Mouse (Mus musculus): ENCODE data around the gene Lrtm1. TPM values are rescaled to one million over a fixed set of nuclear protein-coding genes. Genes with fewer than 3 reads are reported as not detected.

Gene Lrtm1
- total and polyA plus RNA-seq, 2 experiments from 2014 or later: 0.02 TPM; not detected in 1

DNA sequence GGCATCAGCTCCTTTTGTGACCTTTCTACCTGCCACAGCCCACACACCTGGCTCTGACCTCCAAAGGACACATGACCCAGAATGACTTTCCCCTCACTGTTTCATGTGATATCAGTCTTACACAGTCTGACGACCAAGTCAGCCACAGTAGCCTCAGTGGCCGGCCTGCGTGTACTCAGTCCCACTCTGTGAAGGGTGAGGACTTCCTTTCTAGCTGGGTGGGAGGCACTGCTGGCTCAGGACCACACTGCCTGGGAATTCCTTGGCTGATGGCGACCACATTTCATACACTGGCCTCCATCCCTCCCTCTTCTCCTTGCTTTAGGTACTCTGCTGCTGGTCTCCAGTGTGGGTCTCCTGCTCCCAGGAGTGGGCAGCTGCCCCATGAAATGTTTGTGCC lies 3.3 kb downstream of the Lrtm1 start:
- H3K36me3 ChIP-seq (ENCODE audit: insufficient read depth): no peaks in the 10 kb centered on the region
- WGBS: 89% methylated on average over 4 of the region's 4 CpGs
- H3K4me1 ChIP-seq (ENCODE audit: insufficient read depth): no peaks in the 10 kb centered on the region

DNA sequence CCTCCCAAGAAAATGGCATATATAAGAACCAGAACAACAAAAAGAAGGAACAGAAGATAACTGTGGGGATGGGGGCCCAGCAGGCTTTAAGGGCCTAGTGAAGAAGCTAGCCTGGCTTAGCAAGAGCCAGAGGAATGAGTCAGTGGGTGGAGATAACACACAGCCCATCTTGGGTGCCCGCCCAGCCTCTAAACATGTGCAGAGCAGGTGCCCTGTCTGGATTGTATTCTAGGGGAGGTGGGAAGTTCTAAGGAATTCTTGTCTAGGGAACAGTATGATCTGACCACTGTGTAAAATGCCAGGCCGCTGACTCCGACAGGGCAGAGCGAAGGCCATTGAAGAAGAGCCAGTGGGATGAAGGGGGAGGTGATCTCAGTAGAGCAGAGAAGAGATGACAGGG lies 5.2 kb downstream of the Lrtm1 start:
- H3K36me3 ChIP-seq (ENCODE audit: insufficient read depth): no peaks in the 10 kb centered on the region
- no peak for TF ChIP-seq CTCF (IDR thresholded peaks at IDR 0.05; ENCODE audit: low read depth)
- WGBS: 94% methylated on average over 4 of the region's 4 CpGs

More for the DNA sequence above, 3.3 kb downstream of the Lrtm1 start:
- Histone ChIP-seq H3K4me3 (ENCODE audit: low read depth, low read length) (no peak overlapping the region), H3K4me2 (ENCODE audit: low read depth) (no peak overlapping the region), H3K9ac (no peak overlapping the region), H3K27me3 (ENCODE audit: insufficient read depth, low read length) (no peaks in the 10 kb centered on the region), H3K27ac (ENCODE audit: low read depth, low read length) (no peak overlapping the region), H3K9me3 (ENCODE audit: low read length) (no peaks in the 10 kb centered on the region)
- DNase-seq (no peak), ATAC-seq (no peak)
- no peak for TF ChIP-seq CTCF (IDR thresholded peaks at IDR 0.05; ENCODE audit: low read depth)

DNA sequence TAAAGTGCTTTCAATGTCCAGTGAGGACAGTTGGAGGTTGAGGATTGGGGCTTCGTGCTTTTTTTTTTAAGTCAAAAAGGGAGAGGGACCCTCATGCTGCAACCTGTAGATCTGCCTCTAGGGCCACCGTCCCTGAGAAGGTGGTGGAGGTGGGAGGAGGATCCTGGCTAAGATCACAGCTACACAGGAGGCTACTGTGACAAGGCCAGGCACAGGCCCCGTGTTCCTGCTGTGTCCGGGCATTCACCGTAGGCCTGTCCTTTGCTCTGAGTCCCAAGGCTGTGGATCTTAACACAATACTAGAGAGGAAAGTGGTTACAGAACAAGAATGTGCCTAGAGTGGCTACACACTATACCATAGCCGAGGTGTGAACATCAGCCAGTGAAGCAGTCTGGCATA lies 7.3 kb downstream of the Lrtm1 start:
- DNase-seq (no peak), ATAC-seq (no peak)
- Histone ChIP-seq H3K27ac (ENCODE audit: low read depth, low read length) (no peak overlapping the region), H3K9me3 (ENCODE audit: low read length) (no peaks in the 10 kb centered on the region), H3K4me2 (ENCODE audit: low read depth) (no peak overlapping the region), H3K4me1 (ENCODE audit: insufficient read depth) (no peaks in the 10 kb centered on the region), H3K36me3 (ENCODE audit: insufficient read depth) (no peaks in the 10 kb centered on the region), H3K9ac (no peak overlapping the region), H3K27me3 (ENCODE audit: insufficient read depth, low read length) (no peaks in the 10 kb centered on the region), H3K4me3 (ENCODE audit: low read depth, low read length) (no peak overlapping the region)
- no peak for TF ChIP-seq CTCF (IDR thresholded peaks at IDR 0.05; ENCODE audit: low read depth)
- 86% methylated on average over 6 of the region's 6 CpGs for WGBS

More for the DNA sequence above, 5.2 kb downstream of the Lrtm1 start:
- H3K27ac ChIP-seq (ENCODE audit: low read depth, low read length): no peak overlapping the region
- no peaks in the 10 kb centered on the region for H3K27me3 ChIP-seq (ENCODE audit: insufficient read depth, low read length)
- DNase-seq: no peak
- no peak overlapping the region for H3K9ac ChIP-seq
- H3K4me3 ChIP-seq (ENCODE audit: low read depth, low read length): no peak overlapping the region
- no peak overlapping the region for H3K4me2 ChIP-seq (ENCODE audit: low read depth)
- no peak for ATAC-seq
- no peaks in the 10 kb centered on the region for H3K4me1 ChIP-seq (ENCODE audit: insufficient read depth)
- H3K9me3 ChIP-seq (ENCODE audit: low read length): no peaks in the 10 kb centered on the region

DNA sequence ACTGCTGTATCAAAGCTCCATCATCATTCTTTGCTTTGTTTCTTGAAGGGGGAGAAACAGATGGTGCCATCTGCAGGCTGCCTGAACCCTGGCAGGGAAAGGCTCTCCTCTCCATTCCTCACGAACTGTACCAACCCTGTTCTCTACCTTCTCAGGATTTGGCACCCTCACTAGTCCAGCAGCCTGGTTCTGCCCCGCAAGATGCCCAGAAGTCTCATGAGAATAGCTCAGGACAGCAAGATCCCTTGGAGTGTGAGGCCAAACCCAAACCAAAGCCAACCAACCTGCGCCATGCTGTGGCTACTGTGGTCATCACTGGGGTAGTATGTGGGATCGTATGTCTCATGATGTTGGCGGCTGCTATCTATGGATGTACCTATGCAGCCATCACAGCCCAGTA lies 9.3 kb downstream of the Lrtm1 start:
- WGBS: 84% methylated on average over 5 of the region's 5 CpGs
- no peaks in the 10 kb centered on the region for H3K36me3 ChIP-seq (ENCODE audit: insufficient read depth)
- no peak overlapping the region for H3K9ac ChIP-seq
- H3K9me3 ChIP-seq (ENCODE audit: low read length): no peaks in the 10 kb centered on the region
- no peak overlapping the region for H3K4me3 ChIP-seq (ENCODE audit: low read depth, low read length)
- no peak overlapping the region for H3K27ac ChIP-seq (ENCODE audit: low read depth, low read length)
- H3K27me3 ChIP-seq (ENCODE audit: insufficient read depth, low read length): no peaks in the 10 kb centered on the region
- no peak for ATAC-seq
- DNase-seq: no peak
- no peak for TF ChIP-seq CTCF (IDR thresholded peaks at IDR 0.05; ENCODE audit: low read depth)
- H3K4me1 ChIP-seq (ENCODE audit: insufficient read depth): 0 out of 2 replicates have a peak, but pooled peaks cover 3% of the 10 kb centered on the region
- H3K4me2 ChIP-seq (ENCODE audit: low read depth): no peak overlapping the region

DNA sequence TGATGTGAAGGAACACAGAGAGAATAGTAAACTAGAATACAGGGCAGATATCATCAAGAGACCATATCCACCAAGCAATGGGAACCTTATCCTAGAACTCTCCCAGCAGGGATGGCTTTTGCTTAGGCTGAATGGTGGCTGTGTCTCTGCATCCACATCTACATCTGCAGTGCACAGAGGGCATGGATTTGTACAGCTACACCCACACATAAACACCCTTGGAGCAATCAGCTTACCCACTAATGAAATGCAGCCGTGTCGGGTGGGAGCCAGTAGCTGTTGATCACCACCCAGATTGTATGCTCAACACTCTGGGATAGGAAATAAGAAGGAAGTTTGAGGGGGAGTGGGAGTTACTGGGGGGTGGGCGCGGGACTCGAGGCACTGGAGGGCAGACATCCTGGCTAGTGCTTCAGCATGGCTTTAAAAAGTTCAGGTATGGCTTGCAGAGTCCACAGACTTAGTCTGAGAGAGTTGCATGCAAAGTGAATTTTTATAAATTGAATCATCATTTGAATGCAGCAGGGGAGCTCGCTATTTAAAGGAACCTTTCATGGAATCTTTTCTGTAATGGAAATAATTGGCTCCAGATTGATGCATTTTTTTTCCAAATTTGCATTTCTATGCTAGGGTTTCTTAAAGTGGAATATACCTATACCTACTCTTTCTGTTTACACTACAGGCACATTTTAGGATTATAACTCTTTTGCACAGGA lies 10.5 kb downstream of the Lrtm1 start:
- H3K4me2 ChIP-seq (ENCODE audit: low read depth): 0 out of 2 replicates have a peak overlapping the region, but pooled peaks have one; percentile 15
- no peak overlapping the region for H3K9ac ChIP-seq
- peak; percentile 33 for DNase-seq
- 0 out of 2 replicates have a peak, but pooled peaks cover 3% of the 10 kb centered on the region for H3K4me1 ChIP-seq (ENCODE audit: insufficient read depth)
- 25% methylated on average over 6 of the region's 6 CpGs for WGBS
- ATAC-seq: peak; percentile 52
- no peaks in the 10 kb centered on the region for H3K27me3 ChIP-seq (ENCODE audit: insufficient read depth, low read length)
- H3K36me3 ChIP-seq (ENCODE audit: insufficient read depth): no peaks in the 10 kb centered on the region
- no peaks in the 10 kb centered on the region for H3K9me3 ChIP-seq (ENCODE audit: low read length)
- H3K27ac ChIP-seq (ENCODE audit: low read depth, low read length): 0 out of 2 replicates have a peak overlapping the region, but pooled peaks have one; percentile 16
- no peak for TF ChIP-seq CTCF (IDR thresholded peaks at IDR 0.05; ENCODE audit: low read depth)
- no peak overlapping the region for H3K4me3 ChIP-seq (ENCODE audit: low read depth, low read length)

DNA sequence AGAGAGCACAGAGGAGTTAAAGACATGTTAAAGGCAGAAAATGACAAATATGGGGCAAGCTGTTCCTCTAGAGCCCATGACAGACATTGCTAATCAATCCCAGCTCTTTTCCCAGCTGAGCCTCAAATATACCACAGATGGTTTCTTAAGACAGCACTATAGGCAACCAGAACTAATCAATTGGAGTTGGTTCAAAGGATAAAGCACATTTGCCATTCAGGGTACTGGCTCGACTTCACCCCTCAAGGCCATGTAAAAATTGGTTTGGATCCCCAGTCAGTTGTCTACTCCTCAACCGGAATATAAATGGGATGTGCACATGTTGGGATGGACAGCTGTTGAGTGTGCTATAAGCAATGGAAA lies 11.1 kb downstream of the Lrtm1 start:
- Histone ChIP-seq H3K9me3 (ENCODE audit: low read length) (no peaks in the 10 kb centered on the region), H3K4me3 (ENCODE audit: low read depth, low read length) (no peak overlapping the region), H3K36me3 (ENCODE audit: insufficient read depth) (no peaks in the 10 kb centered on the region), H3K9ac (no peak overlapping the region), H3K4me1 (ENCODE audit: insufficient read depth) (0 out of 2 replicates have a peak, but pooled peaks cover 3% of the 10 kb centered on the region), H3K4me2 (ENCODE audit: low read depth) (no peak overlapping the region), H3K27ac (ENCODE audit: low read depth, low read length) (peak overlapping the region; percentile 41; the same call in 1 of the 2 replicates), H3K27me3 (ENCODE audit: insufficient read depth, low read length) (no peaks in the 10 kb centered on the region)
- 42% methylated on average over 2 of the region's 2 CpGs for WGBS
- TF ChIP-seq CTCF (IDR thresholded peaks at IDR 0.05; ENCODE audit: low read depth): no peak
- DNase-seq (peak; percentile 70), ATAC-seq (peak; percentile 72)

DNA sequence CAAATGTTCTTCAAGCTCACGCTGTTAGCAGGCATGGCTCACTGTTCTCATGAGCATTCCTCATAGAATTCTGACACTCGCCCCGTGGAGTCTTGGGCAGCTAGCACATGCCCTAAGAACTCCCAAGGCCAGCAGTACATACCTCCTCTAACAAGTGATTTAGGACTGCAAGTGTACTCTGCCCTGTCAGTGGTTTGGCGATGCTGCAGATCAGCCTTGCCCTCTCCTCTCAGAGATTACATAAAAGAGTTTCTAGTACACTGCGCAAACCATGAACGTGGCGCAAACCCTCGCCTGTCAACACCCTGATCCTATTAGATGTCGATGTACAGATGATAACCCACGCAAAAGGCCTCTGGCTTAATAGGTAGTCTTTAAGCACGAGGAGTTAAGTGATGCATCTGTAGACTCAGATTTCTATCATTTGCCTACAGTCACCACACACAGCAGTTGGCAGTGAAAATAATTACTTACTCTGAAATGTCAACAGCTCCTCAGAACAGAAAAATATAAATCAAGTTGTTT lies 11.9 kb downstream of the Lrtm1 start:
- Histone ChIP-seq H3K4me2 (ENCODE audit: low read depth) (no peak overlapping the region), H3K36me3 (ENCODE audit: insufficient read depth) (no peaks in the 10 kb centered on the region), H3K27ac (ENCODE audit: low read depth, low read length) (no peak overlapping the region), H3K27me3 (ENCODE audit: insufficient read depth, low read length) (no peaks in the 10 kb centered on the region), H3K4me1 (ENCODE audit: insufficient read depth) (0 out of 2 replicates have a peak, but pooled peaks cover 3% of the 10 kb centered on the region), H3K9ac (no peak overlapping the region), H3K9me3 (ENCODE audit: low read length) (no peaks in the 10 kb centered on the region), H3K4me3 (ENCODE audit: low read depth, low read length) (no peak overlapping the region)
- 63% methylated on average over 11 of the region's 11 CpGs for WGBS
- peak; percentile 12 for DNase-seq
- no peak for TF ChIP-seq CTCF (IDR thresholded peaks at IDR 0.05; ENCODE audit: low read depth)
- peak; percentile 26; the same call in 1 of the 2 replicates for ATAC-seq

Data from forebrain, postnatal 0 days (tissue).